Mouse (Mus musculus): ENCODE measurements at regions not wholly inside any gene's neighbourhood (a gene's known extent, or its start where the extent isn't known, plus 50 kb on each side); places are given as distances from the start of the nearest gene placed in this dataset.
A peak's percentile ranks its signal among the peaks of the same experiment; 100 is the strongest.

GRCm38 (mm10) chr8:36363291-36363690, 597.7 kb downstream of the Gm19410 start:
- H3K9ac ChIP-seq (replicated peaks; ENCODE audit: low read depth, low read length): no peak overlapping the region
- TF ChIP-seq EP300 (IDR thresholded peaks at IDR 0.05; ENCODE audit: low read depth) (no peak), CTCF (IDR thresholded peaks at IDR 0.05; ENCODE audit: low read depth) (no peak)
- H3K27me3 ChIP-seq (ENCODE audit: control insufficient read depth, insufficient read depth, low read length): no peaks in the 10 kb centered on the region
- H3K4me2 ChIP-seq (ENCODE audit: low read depth, low read length): no peak overlapping the region
- no peaks in the 10 kb centered on the region for H3K9me3 ChIP-seq (replicated peaks; ENCODE audit: control insufficient read depth, low read length)
- H3K4me3 ChIP-seq (ENCODE audit: low read depth, low read length): no peak overlapping the region
- no peaks in the 10 kb centered on the region for H3K4me1 ChIP-seq (ENCODE audit: control insufficient read depth, insufficient read depth)
- H3K36me3 ChIP-seq (replicated peaks; ENCODE audit: control insufficient read depth, insufficient read depth, low read length): no peaks in the 10 kb centered on the region
- ATAC-seq (ENCODE audit: insufficient read depth, low read depth): no peak
- DNase-seq (ENCODE audit: low spot score): no peak
- WGBS: 63% methylated on average over 9 of the region's 9 CpGs
- no peak overlapping the region for H3K27ac ChIP-seq (ENCODE audit: low read depth)

GRCm38 (mm10) chr8:36364567-36365231, 599.1 kb downstream of the Gm19410 start:
- ATAC-seq (ENCODE audit: insufficient read depth, low read depth): no peak
- DNase-seq (ENCODE audit: low spot score): no peak
- no peak overlapping the region for H3K4me3 ChIP-seq (ENCODE audit: low read depth, low read length)
- H3K27ac ChIP-seq (ENCODE audit: low read depth): no peak overlapping the region
- no peak overlapping the region for H3K4me2 ChIP-seq (ENCODE audit: low read depth, low read length)
- no peaks in the 10 kb centered on the region for H3K4me1 ChIP-seq (ENCODE audit: control insufficient read depth, insufficient read depth)
- H3K27me3 ChIP-seq (ENCODE audit: control insufficient read depth, insufficient read depth, low read length): no peaks in the 10 kb centered on the region
- no peaks in the 10 kb centered on the region for H3K36me3 ChIP-seq (replicated peaks; ENCODE audit: control insufficient read depth, insufficient read depth, low read length)
- H3K9me3 ChIP-seq (replicated peaks; ENCODE audit: control insufficient read depth, low read length): no peaks in the 10 kb centered on the region
- no peak overlapping the region for H3K9ac ChIP-seq (replicated peaks; ENCODE audit: low read depth, low read length)
- 68% methylated on average over 6 of the region's 6 CpGs for WGBS
- TF ChIP-seq EP300 (IDR thresholded peaks at IDR 0.05; ENCODE audit: low read depth): no peak
- TF ChIP-seq CTCF (IDR thresholded peaks at IDR 0.05; ENCODE audit: low read depth): no peak

- peak; percentile 30 for DNase-seq (ENCODE audit: low spot score)
- Histone ChIP-seq H3K36me3 (replicated peaks; ENCODE audit: control insufficient read depth, insufficient read depth, low read length) (no peaks in the 10 kb centered on the region), H3K27me3 (ENCODE audit: control insufficient read depth, insufficient read depth, low read length) (no peaks in the 10 kb centered on the region), H3K9me3 (replicated peaks; ENCODE audit: control insufficient read depth, low read length) (no peaks in the 10 kb centered on the region), H3K4me1 (ENCODE audit: control insufficient read depth, insufficient read depth) (no peaks in the 10 kb centered on the region), H3K9ac (replicated peaks; ENCODE audit: low read depth, low read length) (no peak overlapping the region), H3K4me3 (ENCODE audit: low read depth, low read length) (no peak overlapping the region), H3K4me2 (ENCODE audit: low read depth, low read length) (no peak overlapping the region), H3K27ac (ENCODE audit: low read depth) (no peak overlapping the region)
- ATAC-seq (ENCODE audit: insufficient read depth, low read depth): no peak; the same call in 1 of the 2 replicates
- WGBS: 49% methylated on average over 2 of the region's 2 CpGs
- TF ChIP-seq CTCF (IDR thresholded peaks at IDR 0.05; ENCODE audit: low read depth) (peak; percentile 69), EP300 (IDR thresholded peaks at IDR 0.05; ENCODE audit: low read depth) (no peak)
Observed at GRCm38 (mm10) chr8:36365945-36366344, 600.4 kb downstream of the Gm19410 start.

GRCm38 (mm10) chr8:36376579-36377350, 611.2 kb downstream of the Gm19410 start:
- Histone ChIP-seq H3K27ac (ENCODE audit: low read depth) (no peak overlapping the region), H3K4me2 (ENCODE audit: low read depth, low read length) (no peak overlapping the region), H3K27me3 (ENCODE audit: control insufficient read depth, insufficient read depth, low read length) (no peaks in the 10 kb centered on the region), H3K4me3 (ENCODE audit: low read depth, low read length) (no peak overlapping the region), H3K9me3 (replicated peaks; ENCODE audit: control insufficient read depth, low read length) (0 out of 2 replicates have a peak, but pooled peaks cover 5% of the 10 kb centered on the region), H3K4me1 (ENCODE audit: control insufficient read depth, insufficient read depth) (peaks cover 5% of the 10 kb centered on the region; the same call in 1 of the 2 replicates), H3K9ac (replicated peaks; ENCODE audit: low read depth, low read length) (no peak overlapping the region), H3K36me3 (replicated peaks; ENCODE audit: control insufficient read depth, insufficient read depth, low read length) (no peaks in the 10 kb centered on the region)
- ATAC-seq (ENCODE audit: insufficient read depth, low read depth) (peak; percentile 69; the same call in 1 of the 2 replicates), DNase-seq (ENCODE audit: low spot score) (peak; percentile 16)
- TF ChIP-seq CTCF (IDR thresholded peaks at IDR 0.05; ENCODE audit: low read depth): no peak
- no peak for TF ChIP-seq EP300 (IDR thresholded peaks at IDR 0.05; ENCODE audit: low read depth)
- 44% methylated on average over 5 of the region's 5 CpGs for WGBS

- Histone ChIP-seq H3K27me3 (ENCODE audit: control insufficient read depth, insufficient read depth, low read length) (no peaks in the 10 kb centered on the region), H3K9ac (replicated peaks; ENCODE audit: low read depth, low read length) (no peak overlapping the region), H3K4me2 (ENCODE audit: low read depth, low read length) (peak overlapping the region; percentile 13; the same call in 1 of the 2 replicates), H3K27ac (ENCODE audit: low read depth) (peak overlapping the region; percentile 43; the same call in 1 of the 2 replicates), H3K36me3 (replicated peaks; ENCODE audit: control insufficient read depth, insufficient read depth, low read length) (no peaks in the 10 kb centered on the region), H3K9me3 (replicated peaks; ENCODE audit: control insufficient read depth, low read length) (no peaks in the 10 kb centered on the region), H3K4me3 (ENCODE audit: low read depth, low read length) (no peak overlapping the region), H3K4me1 (ENCODE audit: control insufficient read depth, insufficient read depth) (peaks cover 8% of the 10 kb centered on the region; the same call in 1 of the 2 replicates)
- DNase-seq (ENCODE audit: low spot score) (peak; percentile 33), ATAC-seq (ENCODE audit: insufficient read depth, low read depth) (peak; percentile 93)
- no peak for TF ChIP-seq EP300 (IDR thresholded peaks at IDR 0.05; ENCODE audit: low read depth)
- no peak for TF ChIP-seq CTCF (IDR thresholded peaks at IDR 0.05; ENCODE audit: low read depth)
- WGBS: 22% methylated on average over 9 of the region's 9 CpGs
Observed at GRCm38 (mm10) chr8:36394487-36394886, 598.9 kb upstream of the AI429214 start.

Measured in heart, postnatal 0 days (tissue).